Mouse (Mus musculus) hematopoietic stem cell, adult 5-6 weeks (primary cell): Measurements from ENCODE around the gene Acadm. TPM values are rescaled to one million over a fixed set of nuclear protein-coding genes. Genes with fewer than 3 reads are reported as not detected.

Experiments
- ATAC-seq, 2 experiments: fragments of 125-278 bp in 1 of 2; replicated peaks in 1 of 2; 2 replicates each; pipeline ENCODE4 v1.8.0; 2016 to 2017; ENCODE audit warnings: inconsistent platforms in 2 of 2, mild to moderate bottlenecking in 2 of 2, moderate number of reproducible peaks in 2 of 2, low read depth in 1 of 2, moderate TSS enrichment in 1 of 2; ENCODE audit not compliant: low FRiP score in 2 of 2, poor library complexity in 2 of 2, severe bottlenecking in 2 of 2, insufficient read depth in 1 of 2, low TSS enrichment in 1 of 2
- total RNA-seq: library from RNA; stranded (forward); fragments of 172-1452, 232-1000 nt; gene quantifications from 2 replicates; pipeline ENCODE4 v1.2.3, GENCODE M21; 2017

The Acadm gene
- 359 and 587 TPM in 2 replicates for total RNA-seq

DNA sequence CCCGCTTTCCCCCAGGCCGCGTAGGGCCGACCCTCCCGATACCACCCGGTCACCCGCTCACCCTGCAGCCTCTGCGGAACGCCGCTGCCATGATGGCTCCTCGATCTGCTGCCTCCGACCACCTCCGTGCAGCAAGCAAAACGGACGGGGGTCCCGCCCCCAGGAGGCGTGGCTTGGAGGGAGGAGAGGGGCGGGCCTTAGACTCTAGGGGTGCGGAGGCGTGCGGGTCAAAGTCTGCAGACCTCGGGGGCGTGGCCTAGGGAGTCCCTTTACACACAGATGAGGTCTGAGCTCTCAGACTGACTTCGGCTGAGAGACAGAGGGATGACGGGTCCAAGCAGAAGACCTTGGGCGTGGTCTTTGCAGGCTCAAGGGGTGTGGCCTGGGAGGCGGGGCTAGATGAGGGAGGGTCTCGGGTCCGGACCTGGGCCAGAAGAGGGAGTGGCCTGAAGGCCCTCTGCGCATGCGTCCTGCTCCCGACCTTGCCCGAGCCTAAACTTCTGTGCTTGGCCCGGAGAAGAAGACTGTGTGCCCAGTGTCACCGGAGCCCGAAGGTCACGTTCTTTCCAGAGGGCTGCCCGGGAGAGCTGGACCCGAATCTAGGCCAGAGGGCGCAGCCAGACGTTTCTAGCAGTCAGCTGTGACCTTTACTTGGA lies at the start of gene Acadm:
Gene Acadm, minus strand, starts transcription at position 298 of the 656 bp plus-strand sequence.
- ATAC-seq, result peak; percentile 93 to 97

DNA sequence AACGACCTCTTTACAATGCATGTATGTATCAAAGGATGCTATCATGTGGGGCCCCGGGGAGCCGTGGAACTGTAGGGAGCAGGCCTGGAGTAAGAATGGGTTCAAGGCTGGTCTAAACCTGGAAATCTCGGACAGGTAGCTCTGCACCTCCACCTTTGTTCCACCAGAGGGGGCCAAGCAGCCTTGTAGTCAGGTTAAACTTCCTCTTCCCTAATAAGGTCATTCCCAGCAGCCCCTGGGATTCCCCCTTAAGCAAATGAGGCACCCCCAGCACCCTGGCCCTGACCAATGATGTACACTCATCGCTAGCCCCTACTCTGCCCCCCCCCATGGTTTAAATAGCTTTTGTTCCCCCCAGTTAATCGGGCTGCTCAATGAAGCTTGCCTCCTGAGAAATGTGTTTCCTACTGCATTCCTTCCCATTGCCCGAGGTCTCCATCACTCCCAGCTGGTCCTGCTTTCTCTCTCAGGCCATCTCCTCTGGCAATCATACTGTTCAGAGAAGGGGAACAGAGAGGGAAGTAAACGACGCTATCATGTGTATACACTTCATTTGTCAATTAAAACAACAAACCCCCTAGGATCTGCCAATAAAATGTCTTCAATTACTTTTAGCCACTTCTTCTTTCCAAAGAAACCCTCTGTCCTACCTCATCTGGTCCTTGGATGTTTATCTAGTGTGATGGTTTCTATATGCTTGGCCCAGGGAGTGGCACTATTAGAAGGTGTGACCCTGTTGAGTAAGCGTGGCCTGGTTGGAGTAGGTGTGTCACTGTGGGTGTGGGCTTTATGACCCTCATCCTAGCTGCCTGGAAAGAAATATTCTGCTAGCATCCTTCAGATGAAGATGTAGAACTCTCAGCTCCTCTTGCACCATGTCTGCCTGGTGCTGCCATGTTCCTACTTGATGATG lies 40.3 kb upstream of the Acadm start:
- ATAC-seq, result peak; percentile 77 to 81

DNA sequence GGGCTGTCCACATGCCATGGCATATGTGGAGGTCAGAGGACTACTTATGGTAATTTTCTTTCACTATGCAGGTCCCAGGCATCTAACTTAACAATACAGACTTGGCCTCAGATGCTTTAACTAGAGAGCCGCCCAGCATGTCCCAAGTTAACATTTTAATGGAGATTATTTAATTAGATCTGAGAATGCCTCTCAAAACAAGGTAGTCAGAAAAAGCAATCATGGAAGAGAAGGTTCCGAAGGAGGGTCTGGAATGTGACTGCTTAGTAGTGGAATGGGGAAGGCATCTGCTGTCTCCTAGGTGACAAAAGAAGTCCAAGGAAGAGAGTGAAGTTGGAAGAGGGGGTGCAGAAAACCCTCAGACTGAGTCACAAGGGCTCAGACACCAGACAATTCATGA lies 36.2 kb upstream of the Acadm start:
- no peak for ATAC-seq

DNA sequence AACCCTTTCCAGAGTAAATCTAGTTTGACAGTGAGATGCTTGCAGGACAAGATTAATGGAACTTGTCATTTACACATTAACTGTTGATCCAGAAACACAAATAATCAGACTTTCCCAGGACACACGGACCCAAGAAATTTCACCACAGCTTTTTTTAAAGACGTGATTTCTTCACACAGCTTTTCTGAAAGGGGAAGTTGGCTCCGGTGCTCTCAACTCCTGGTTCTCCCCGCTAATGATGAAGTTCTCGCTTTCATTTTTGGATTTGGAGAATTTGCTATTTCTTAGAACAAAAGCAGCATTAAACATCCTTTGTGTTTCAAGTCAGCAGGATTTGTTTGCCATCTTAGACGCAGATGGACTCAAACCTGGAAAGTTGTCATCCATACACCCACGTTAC lies 31.4 kb upstream of the Acadm start:
- 0 out of 4 replicates have a peak, but pooled peaks have one; percentile 19 to 29 for ATAC-seq

DNA sequence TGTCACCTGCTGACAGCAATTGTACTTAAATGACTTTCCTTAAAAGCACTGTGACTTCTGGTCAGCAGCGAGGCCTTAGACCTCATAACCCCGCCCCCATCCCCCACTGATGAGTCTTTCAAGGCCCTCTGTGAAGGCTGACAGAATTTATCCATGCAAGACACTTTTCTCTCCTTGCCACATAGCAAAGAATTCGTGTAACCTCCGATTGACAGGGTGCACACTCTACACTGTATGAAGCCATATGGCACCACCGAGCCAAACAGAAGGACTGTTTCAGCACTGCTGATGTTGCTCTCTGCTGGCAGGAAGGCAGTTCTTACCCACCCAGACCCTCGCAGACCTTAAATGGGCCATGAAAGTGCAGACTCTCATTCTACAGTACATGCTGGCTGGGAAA lies 30.6 kb upstream of the Acadm start:
- ATAC-seq, result no peak

DNA sequence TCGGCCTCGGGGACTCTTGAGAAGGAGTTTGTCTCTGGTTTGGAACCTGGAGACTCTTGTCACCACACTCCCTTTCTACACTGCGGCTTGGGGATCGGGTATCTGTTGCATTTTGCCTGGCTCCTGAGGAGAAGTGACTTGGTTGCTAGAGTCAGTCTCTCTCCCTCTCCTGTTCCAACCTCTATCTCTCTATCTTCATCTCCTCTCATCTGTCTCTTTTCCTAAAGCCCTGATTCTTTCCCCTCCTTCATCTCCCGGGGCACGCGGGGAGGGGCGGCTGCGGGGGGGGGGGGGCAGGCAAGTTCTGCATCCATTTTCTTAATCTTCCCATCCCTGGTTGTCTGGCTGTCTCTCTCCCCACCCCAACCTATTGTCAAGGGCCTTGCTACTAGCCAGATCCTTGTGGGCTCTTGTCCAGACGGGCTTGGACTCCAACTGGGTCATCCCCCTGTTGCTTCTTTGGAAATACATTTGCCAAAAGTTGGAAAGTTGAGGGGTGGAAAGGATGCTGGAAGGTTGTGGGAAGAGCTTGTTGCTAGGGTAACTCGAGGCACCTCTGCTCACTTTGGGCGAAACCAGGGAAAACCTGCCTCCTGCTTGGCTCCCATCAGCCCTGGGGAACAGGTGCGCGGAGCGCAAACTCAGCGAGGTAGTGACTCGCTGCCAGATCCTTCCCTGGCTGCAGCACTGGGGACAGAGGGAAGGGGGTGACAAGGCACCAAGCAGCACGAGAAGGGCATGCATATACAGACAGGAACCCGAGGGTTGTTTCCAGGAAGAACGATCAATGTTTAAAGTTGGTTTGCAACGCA lies 29.7 kb upstream of the Acadm start:
- ATAC-seq, result 0 out of 4 replicates have a peak, but pooled peaks of 1 of the 2 experiments have one; percentile 3

DNA sequence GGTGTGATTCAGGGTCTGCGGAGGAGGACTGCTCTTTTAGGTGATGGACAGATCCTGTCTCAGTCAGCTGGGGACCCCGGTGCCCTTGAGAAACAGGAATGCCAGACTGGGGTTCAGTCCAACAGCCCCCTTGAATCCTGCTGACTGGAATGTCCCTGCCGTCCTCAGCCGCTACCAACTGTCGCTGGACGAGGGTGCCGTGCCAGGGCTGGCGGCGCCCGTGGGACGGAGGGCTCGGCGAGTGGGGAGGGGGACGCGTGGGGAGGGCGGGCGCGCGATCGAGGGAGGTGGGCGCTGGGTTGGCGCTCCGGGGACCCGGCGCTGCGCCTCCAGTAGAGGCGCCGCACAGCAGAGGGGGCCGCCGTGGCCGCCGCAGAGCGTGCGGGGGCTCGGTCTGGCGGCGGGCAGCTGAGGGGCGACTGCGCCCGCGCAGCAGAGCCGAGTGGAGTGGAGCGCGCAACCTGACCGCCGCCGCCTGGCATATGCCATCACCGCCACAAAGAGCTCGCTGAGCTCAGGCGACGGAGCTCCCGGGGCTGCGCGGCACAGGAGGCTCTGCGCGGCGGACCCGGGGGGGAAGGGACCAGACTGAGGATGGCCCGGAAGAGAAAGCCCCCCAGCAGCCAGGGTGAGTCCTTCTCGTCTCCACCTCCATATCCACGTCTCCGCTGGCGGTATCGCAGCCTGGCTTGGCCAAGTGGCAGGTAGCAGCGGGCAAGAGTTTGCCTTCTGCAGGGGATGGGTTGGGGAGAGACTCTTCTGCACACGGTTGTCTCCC lies 28.9 kb upstream of the Acadm start, which contains the start of gene Slc44a5:
Gene Slc44a5, plus strand, starts transcription at position 266 of the 778 bp plus-strand sequence.
- ATAC-seq, result peak; percentile 42 to 45; a peak in 2 of 4 replicates

DNA sequence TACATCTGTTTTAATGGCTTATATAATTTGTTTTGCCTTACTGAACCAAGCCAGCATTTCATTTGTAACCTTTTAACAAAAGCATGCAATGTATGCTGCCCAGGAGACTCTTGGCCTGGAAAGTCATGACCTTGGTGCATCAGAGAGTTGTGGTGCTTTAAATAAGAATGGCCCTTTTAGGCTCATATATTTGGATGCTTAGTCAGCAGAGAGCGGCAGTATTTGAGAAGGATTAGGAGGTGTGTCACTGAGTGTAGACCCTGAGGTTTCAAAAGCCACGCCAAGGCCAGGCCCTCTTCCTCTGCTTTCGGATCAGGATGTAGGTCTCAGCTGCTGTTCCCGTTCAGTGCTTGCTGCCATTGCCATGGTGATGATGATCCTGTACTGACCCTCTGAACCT lies 25.0 kb upstream of the Acadm start:
- ATAC-seq, result no peak

DNA sequence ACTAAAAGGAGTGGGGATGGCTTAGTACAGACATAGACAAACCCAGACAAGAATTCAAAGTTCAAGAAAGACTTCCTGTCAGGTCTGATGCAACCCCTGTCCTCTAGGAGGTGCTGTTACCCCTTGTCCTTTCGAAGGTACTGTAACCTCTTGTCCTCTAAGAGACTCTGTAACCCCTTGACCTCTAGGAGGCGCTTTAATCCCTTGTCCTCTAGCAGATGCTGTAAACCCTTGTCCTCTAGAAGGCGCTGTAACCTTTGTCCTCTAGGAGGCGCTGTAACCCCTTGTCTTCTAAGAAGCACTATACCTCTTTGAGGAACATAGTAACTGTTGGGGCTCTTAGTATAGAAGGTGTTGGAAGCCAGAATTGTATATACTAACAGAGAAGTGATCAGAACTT lies 24.1 kb upstream of the Acadm start:
- ATAC-seq, result peak in 1 of 2 experiments; percentile 70; a peak in 3 of 4 replicates

DNA sequence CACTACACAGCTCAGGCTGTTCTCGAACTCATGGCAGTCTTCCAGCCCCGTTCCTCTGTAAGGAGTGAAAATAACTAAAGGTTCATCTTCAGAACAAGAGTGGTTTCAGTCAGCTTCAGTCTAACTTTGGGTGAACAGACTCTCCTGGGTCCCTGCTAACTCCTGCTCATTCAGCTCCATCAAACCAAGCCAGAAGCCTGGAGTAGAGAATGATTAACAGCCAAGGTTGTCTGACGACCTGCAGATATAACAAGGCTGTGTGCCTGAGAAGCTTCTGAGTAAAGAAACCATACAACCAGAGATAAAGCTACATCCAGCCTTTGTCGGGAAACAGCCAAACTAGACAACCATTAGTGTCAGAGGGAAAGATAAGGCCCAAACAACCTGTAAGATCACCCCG lies 23.0 kb upstream of the Acadm start:
- no peak for ATAC-seq

DNA sequence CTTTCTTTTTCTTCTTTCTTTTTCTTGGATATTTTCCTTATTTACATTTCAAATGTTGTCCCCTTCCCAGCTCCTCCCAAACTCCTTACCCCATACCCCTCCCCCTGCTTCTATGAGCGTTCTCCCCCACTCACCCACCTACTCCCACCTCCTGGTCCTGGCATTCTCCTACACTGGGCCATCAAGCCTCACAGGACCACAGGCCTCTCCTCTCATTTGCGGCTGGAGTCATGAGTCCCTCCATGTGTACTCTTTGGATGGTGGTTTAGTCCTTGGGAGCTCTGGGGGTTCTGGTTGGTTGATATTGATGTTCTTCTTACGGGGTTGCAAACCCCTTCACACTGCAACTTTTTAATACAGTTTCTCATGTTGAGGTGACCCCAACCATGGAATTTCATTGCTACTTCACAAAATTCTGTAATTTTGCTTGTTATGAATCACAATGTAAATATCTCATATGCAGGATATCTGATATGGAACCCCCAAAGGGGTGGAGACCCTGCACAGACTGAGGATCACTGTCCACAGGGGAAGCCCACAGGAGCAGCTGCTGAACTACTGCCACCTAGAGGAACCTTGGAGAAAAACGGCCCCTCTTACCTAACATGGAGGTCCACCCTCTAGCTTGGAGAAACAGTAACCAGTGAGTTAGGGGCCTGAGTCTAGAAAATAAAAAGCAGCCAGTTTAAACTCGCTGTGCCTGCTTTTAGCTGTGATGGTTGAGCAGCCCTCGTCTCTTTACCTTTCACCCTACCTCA lies 17.4 kb upstream of the Acadm start:
- peak in 1 of 2 experiments; percentile 75; a peak in 1 of 4 replicates for ATAC-seq

DNA sequence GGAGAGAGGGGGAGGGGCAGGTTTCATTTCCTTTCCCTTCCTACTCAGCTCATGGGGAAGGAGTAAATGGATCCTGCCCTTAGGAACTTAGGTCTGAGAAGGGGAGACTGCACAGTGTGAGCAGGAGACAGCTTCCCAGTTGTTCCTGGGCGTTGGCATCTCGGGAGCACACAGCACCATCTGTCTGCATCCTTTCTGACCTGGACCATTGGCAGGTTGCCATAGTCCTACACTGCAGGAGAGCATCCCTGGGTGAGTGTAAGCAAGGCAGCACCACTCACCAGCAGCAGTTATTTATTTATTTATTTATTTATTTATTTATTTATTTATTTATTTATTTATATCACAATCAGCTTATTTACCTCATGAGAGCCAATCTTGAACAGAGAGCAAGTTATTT lies 16.5 kb upstream of the Acadm start:
- no peak for ATAC-seq

DNA sequence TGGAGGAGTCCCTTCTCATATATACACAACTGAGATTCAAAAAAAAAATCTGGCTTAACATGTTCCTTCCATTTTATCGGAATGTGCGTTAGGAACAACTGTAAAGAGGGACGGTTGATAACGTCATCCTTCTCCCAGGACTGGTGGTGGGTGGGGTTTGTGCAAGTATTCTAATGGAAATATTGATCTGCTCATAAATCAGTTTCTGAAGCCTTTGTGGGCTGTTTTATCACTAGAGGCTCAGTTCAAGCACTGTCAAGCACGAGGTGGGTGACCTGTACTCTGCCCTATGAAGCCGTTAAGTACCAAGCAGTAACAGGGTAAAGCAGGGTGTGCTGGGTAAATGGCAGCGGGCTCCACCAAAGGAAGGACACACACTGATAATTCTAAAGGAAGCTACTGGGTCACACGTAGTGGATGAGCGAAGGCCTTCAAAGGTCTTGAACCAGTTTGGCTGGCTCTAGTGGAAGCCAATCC lies 15.3 kb upstream of the Acadm start:
- ATAC-seq, result no peak

DNA sequence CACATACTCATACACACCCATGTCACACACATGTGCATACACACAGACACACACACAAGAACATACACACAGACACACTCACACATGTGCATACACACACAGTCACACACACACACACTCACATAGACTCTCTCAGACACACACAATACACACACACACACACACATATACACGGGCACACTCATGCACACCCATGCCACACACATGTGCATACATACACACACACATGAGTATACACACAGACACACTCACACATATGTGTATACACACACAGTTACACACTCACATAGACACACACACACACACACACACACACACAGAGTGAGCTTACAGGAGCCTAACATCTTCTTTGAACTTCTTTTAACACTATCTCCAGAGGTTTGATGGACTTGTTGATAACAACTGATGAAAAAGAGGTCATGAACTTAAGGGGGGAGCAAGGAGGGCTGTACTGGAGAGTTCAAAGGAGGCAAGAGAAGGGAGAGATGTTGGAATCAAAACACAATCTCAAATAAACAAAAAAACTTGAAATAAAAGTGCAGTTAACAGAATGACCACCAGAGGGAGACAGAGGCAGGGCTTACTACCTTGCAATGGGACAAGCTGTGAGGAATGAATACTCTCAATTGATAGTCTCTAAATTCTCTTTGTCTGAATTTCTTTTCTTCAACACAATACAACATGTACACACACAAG lies 14.8 kb upstream of the Acadm start:
- ATAC-seq, result peak in 1 of 2 experiments; percentile 39; a peak in 1 of 4 replicates

DNA sequence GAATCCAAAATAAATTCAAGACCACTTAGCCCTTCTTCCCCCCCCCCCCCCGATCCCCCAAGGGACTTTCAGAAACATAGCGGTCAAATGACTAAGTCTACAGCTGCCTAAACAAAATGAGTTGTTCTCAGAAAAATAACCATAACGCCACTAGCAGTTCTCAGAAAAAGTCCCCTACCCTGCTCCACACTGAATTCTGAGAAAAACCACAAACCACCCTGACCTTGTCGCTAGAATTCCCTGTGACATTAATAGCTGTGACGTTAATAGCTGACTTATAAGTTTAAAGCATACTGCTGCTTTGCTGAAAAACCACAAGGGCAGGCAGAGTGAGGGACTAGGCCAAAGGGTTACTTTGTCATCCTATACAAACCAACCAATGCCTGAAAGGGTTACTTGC lies 13.5 kb upstream of the Acadm start:
- ATAC-seq, result no peak

DNA sequence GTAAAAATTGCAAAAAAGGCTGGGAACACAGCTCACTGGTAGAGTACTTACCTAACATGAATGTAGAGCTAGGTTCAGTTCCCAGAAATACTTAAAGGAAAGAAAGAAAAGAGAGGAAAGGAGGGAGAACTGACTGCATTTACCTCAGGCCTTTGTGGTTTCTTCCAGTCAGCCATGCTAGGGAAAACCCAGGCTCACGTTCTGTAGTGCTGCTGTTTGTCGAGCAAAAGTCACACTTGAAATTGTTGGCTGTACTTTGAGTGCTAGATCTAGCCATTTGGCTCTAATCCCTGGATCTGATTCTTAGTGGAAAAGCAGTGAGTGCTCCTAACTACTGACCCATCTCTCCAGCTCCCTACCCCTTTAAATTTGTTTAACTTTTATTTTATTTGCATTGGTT lies 3.7 kb upstream of the Acadm start:
- ATAC-seq, result no peak
